Mouse (Mus musculus): ENCODE data around the gene Pfkfb1.

The Pfkfb1 gene

GRCm38 (mm10) chrX:150662809-150663208 is 74.8 kb downstream of the Pfkfb1 start:
- DNase-seq (ENCODE audit: inconsistent age in 2 of 2, low spot score in 1 of 2) = peak; percentile 27 to 67

GRCm38 (mm10) chrX:150677505-150677904 is 89.5 kb downstream of the Pfkfb1 start:
- DNase-seq (ENCODE audit: inconsistent age in 2 of 2, low spot score in 1 of 2) = no peak

Data from adrenal gland, adult (tissue).